Mouse (Mus musculus): Measurements from ENCODE around the gene Mettl13.

The Mettl13 gene

GRCm38 (mm10) chr1:162548016-162548916 is at the start of gene Mettl13:
Gene Mettl13, minus strand, starts transcription at chr1:162548551.
- DNase-seq (ENCODE audit: low read depth, low spot score) = peak; percentile 98

- no peak for DNase-seq (ENCODE audit: low read depth, low spot score)
These were observed 49.2 kb upstream of the Mettl13 start for GRCm38 (mm10) chr1:162597379-162598102.

- DNase-seq (ENCODE audit: low read depth, low spot score) = no peak
These were observed 42.2 kb upstream of the Mettl13 start for GRCm38 (mm10) chr1:162590415-162590997.

- peak; percentile 34 for DNase-seq (ENCODE audit: low read depth, low spot score)
These were observed 41.1 kb upstream of the Mettl13 start for GRCm38 (mm10) chr1:162589443-162589842.

GRCm38 (mm10) chr1:162588606-162589005 is 40.3 kb upstream of the Mettl13 start:
- DNase-seq (ENCODE audit: low read depth, low spot score) = no peak

- DNase-seq (ENCODE audit: low read depth, low spot score) = no peak
These were observed 37.9 kb upstream of the Mettl13 start for GRCm38 (mm10) chr1:162586282-162586681.

- no peak for DNase-seq (ENCODE audit: low read depth, low spot score)
These were observed 34.5 kb upstream of the Mettl13 start for GRCm38 (mm10) chr1:162582884-162583283.

GRCm38 (mm10) chr1:162575098-162575497 is 26.7 kb upstream of the Mettl13 start:
- no peak for DNase-seq (ENCODE audit: low read depth, low spot score)

GRCm38 (mm10) chr1:162570931-162571601 is 22.7 kb upstream of the Mettl13 start:
- peak; percentile 84 for DNase-seq (ENCODE audit: low read depth, low spot score)

GRCm38 (mm10) chr1:162570260-162570748 is 22.0 kb upstream of the Mettl13 start, which contains the start of gene Vamp4:
Gene Vamp4, plus strand, starts transcription at chr1:162570515.
- peak; percentile 98 for DNase-seq (ENCODE audit: low read depth, low spot score)

- no peak for DNase-seq (ENCODE audit: low read depth, low spot score)
These were observed 19.0 kb upstream of the Mettl13 start for GRCm38 (mm10) chr1:162567351-162567750.

- DNase-seq (ENCODE audit: low read depth, low spot score) = no peak
These were observed 16.6 kb upstream of the Mettl13 start for GRCm38 (mm10) chr1:162564992-162565391.

- DNase-seq (ENCODE audit: low read depth, low spot score) = no peak
These were observed 14.9 kb upstream of the Mettl13 start for GRCm38 (mm10) chr1:162563236-162563635.

GRCm38 (mm10) chr1:162554193-162554592 is 5.8 kb upstream of the Mettl13 start:
- DNase-seq (ENCODE audit: low read depth, low spot score) = no peak

GRCm38 (mm10) chr1:162552956-162553355 is 4.6 kb upstream of the Mettl13 start:
- no peak for DNase-seq (ENCODE audit: low read depth, low spot score)

GRCm38 (mm10) chr1:162549615-162550283 is 1.4 kb upstream of the Mettl13 start:
- DNase-seq (ENCODE audit: low read depth, low spot score) = peak; percentile 66

- DNase-seq (ENCODE audit: low read depth, low spot score) = no peak
These were observed 714 bp upstream of the Mettl13 start for GRCm38 (mm10) chr1:162548917-162549613.

- no peak for DNase-seq (ENCODE audit: low read depth, low spot score)
These were observed 744 bp downstream of the Mettl13 start for GRCm38 (mm10) chr1:162547607-162548006.

GRCm38 (mm10) chr1:162543231-162543630 is 5.1 kb downstream of the Mettl13 start:
- no peak for DNase-seq (ENCODE audit: low read depth, low spot score)
